Mouse (Mus musculus): ENCODE measurements at regions not wholly inside any gene's neighbourhood (a gene's known extent, or its start where the extent isn't known, plus 50 kb on each side); places are given as distances from the start of the nearest gene placed in this dataset.

DNA sequence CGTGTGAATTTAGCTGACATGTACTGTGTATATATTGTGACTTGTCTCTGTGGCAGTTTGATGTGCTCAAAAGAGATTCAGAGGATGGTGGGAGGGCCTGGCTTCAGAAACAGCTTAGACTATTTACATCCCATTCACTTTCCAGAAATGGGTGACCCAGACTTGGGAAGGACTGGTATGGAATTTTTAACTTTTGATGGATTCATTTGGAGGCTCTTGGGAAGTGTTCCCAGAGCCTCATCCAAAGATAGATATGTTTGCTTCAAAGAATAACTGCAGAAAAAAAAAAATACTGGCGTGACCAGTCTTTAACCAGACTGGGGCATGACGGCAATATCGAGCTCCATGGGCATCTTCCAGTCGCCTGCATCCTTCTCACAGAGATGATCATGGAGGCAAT, 84.6 kb upstream of the Ptgfrn start:
- H3K27ac ChIP-seq (ENCODE audit: low read depth), result no peak overlapping the region
- no peak overlapping the region for H3K4me2 ChIP-seq (ENCODE audit: low read length)
- no peak overlapping the region for H3K4me3 ChIP-seq (ENCODE audit: low read depth, low read length)
- ATAC-seq (replicated peaks; ENCODE audit: low FRiP score, low TSS enrichment, low read depth) (no peak), DNase-seq (ENCODE audit: low spot score) (no peak)
- H3K36me3 ChIP-seq (ENCODE audit: control insufficient read depth, insufficient read depth, low read length), result no peaks in the 10 kb centered on the region
- WGBS, result 82% methylated on average over 5 of the region's 5 CpGs
- H3K4me1 ChIP-seq (replicated peaks; ENCODE audit: control insufficient read depth, insufficient read depth, low read length), result no peaks in the 10 kb centered on the region
- no peaks in the 10 kb centered on the region for H3K27me3 ChIP-seq (replicated peaks; ENCODE audit: control insufficient read depth, insufficient read depth, low read length)
- H3K9ac ChIP-seq (ENCODE audit: low read length), result no peak overlapping the region
- no peaks in the 10 kb centered on the region for H3K9me3 ChIP-seq (ENCODE audit: control insufficient read depth, low read length)

DNA sequence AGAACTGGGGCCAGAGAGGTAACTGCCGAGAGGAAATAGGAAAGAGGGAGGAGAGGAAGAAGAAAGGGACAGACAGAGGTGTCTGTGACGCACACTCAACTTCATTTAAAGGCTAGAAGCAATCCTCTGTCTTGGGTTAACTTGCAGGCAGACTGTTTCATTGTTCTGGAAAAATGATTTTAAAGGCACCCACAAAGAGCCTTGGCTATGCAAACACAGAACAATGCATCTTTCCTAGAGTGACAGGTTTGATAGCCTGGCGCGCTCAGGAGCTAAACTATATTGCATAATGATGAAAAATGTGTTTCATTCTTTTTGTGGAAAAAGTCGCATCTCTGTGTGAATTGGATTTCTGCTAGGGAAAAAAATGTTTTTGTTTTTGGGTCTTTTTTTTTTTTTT, 84.2 kb upstream of the Ptgfrn start:
- no peak overlapping the region for H3K4me3 ChIP-seq (ENCODE audit: low read depth, low read length)
- no peak overlapping the region for H3K27ac ChIP-seq (ENCODE audit: low read depth)
- DNase-seq (ENCODE audit: low spot score), result no peak
- no peaks in the 10 kb centered on the region for H3K9me3 ChIP-seq (ENCODE audit: control insufficient read depth, low read length)
- no peak overlapping the region for H3K4me2 ChIP-seq (ENCODE audit: low read length)
- no peaks in the 10 kb centered on the region for H3K27me3 ChIP-seq (replicated peaks; ENCODE audit: control insufficient read depth, insufficient read depth, low read length)
- H3K4me1 ChIP-seq (replicated peaks; ENCODE audit: control insufficient read depth, insufficient read depth, low read length), result no peaks in the 10 kb centered on the region
- ATAC-seq (replicated peaks; ENCODE audit: low FRiP score, low TSS enrichment, low read depth), result no peak
- 78% methylated on average over 5 of the region's 5 CpGs for WGBS
- H3K9ac ChIP-seq (ENCODE audit: low read length), result no peak overlapping the region
- H3K36me3 ChIP-seq (ENCODE audit: control insufficient read depth, insufficient read depth, low read length), result no peaks in the 10 kb centered on the region

DNA sequence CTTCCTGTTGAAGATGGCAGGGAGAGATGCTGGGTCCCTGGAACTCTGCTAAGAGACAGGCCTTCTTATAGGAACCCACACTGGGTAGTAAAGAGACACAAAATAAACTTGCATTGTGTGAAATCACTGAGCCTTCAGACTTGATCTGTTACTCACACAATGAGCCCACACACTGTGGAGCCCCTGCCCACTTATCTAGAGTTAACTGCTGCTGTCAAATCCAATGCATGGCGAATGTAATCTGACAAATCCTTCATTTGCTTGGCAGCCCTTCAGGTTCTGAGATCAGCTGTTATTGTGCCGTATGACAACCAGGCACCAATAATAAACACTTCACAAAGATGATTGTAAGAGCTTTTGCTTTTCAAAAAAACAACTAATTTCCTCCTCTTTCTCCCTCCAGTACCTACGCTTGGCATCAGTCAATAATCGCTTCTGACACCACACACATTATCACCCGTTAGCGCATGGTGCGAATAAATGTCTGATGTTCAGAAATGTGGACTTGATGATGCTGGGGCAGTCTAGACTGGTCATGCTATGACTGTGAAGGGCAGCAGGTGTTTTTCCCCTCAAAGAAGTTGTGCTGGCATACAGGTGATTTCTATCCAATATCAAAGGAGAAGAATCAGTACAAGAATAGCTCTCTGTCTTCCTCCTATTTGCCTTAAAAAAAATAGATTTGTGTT, 81.4 kb upstream of the Ptgfrn start:
- no peak overlapping the region for H3K27ac ChIP-seq (ENCODE audit: low read depth)
- H3K4me1 ChIP-seq (replicated peaks; ENCODE audit: control insufficient read depth, insufficient read depth, low read length), result no peaks in the 10 kb centered on the region
- no peak overlapping the region for H3K4me2 ChIP-seq (ENCODE audit: low read length)
- 84% methylated on average over 7 of the region's 7 CpGs for WGBS
- no peaks in the 10 kb centered on the region for H3K36me3 ChIP-seq (ENCODE audit: control insufficient read depth, insufficient read depth, low read length)
- no peaks in the 10 kb centered on the region for H3K27me3 ChIP-seq (replicated peaks; ENCODE audit: control insufficient read depth, insufficient read depth, low read length)
- no peak overlapping the region for H3K4me3 ChIP-seq (ENCODE audit: low read depth, low read length)
- ATAC-seq (replicated peaks; ENCODE audit: low FRiP score, low TSS enrichment, low read depth) (no peak), DNase-seq (ENCODE audit: low spot score) (no peak)
- no peak overlapping the region for H3K9ac ChIP-seq (ENCODE audit: low read length)
- no peaks in the 10 kb centered on the region for H3K9me3 ChIP-seq (ENCODE audit: control insufficient read depth, low read length)

DNA sequence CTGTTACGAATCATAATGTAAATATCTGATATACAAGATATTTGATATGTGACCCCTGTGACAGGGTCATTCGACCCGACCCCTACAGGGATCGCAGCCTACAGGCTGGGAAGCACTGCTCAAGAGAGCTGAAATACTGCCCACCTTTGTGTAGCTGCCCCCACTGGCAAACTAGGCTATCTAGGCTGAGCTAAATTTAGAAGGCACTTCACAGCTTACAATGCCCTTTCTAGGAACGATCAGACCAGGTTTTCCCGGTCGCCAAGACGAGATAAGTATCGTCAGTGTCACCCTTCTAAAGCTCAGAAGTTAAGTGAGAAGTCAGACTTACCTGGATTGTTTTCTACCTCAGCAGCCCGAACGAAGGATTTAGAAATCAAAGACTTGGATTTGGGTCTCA, 71.9 kb upstream of the Ptgfrn start:
- no peak overlapping the region for H3K4me2 ChIP-seq (ENCODE audit: low read length)
- no peaks in the 10 kb centered on the region for H3K4me1 ChIP-seq (replicated peaks; ENCODE audit: control insufficient read depth, insufficient read depth, low read length)
- H3K27ac ChIP-seq (ENCODE audit: low read depth), result no peak overlapping the region
- no peaks in the 10 kb centered on the region for H3K36me3 ChIP-seq (ENCODE audit: control insufficient read depth, insufficient read depth, low read length)
- 87% methylated on average over 11 of the region's 11 CpGs for WGBS
- no peaks in the 10 kb centered on the region for H3K27me3 ChIP-seq (replicated peaks; ENCODE audit: control insufficient read depth, insufficient read depth, low read length)
- ATAC-seq (replicated peaks; ENCODE audit: low FRiP score, low TSS enrichment, low read depth) (no peak), DNase-seq (ENCODE audit: low spot score) (no peak)
- H3K9ac ChIP-seq (ENCODE audit: low read length), result no peak overlapping the region
- no peak overlapping the region for H3K4me3 ChIP-seq (ENCODE audit: low read depth, low read length)
- H3K9me3 ChIP-seq (ENCODE audit: control insufficient read depth, low read length), result 0 out of 2 replicates have a peak, but pooled peaks cover 4% of the 10 kb centered on the region

DNA sequence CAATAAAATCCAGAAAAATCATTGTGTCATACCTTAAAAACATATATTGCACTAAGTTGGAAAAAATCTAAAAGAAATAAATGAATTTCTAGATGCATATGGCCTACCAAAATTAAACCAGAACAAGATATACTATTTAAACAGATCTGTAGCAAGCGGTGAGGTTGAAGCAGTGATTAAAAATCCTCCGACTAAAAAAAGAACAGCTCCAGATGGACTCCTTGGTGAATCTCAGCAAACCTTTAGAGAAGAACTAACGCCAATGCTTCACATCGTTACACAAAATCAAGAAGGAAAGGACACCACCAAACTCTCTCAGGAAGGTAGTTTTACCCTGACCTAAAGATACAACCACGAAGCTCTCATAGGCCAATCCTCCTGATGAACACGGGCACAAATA, 63.9 kb upstream of the Ptgfrn start:
- DNase-seq (ENCODE audit: low spot score), result no peak
- 0 out of 2 replicates have a peak, but pooled peaks cover 4% of the 10 kb centered on the region for H3K9me3 ChIP-seq (ENCODE audit: control insufficient read depth, low read length)
- no peaks in the 10 kb centered on the region for H3K27me3 ChIP-seq (replicated peaks; ENCODE audit: control insufficient read depth, insufficient read depth, low read length)
- H3K4me2 ChIP-seq (ENCODE audit: low read length), result no peak overlapping the region
- WGBS, result 88% methylated on average over 6 of the region's 6 CpGs
- H3K36me3 ChIP-seq (ENCODE audit: control insufficient read depth, insufficient read depth, low read length), result no peaks in the 10 kb centered on the region
- H3K9ac ChIP-seq (ENCODE audit: low read length), result no peak overlapping the region
- no peaks in the 10 kb centered on the region for H3K4me1 ChIP-seq (replicated peaks; ENCODE audit: control insufficient read depth, insufficient read depth, low read length)
- H3K27ac ChIP-seq (ENCODE audit: low read depth), result no peak overlapping the region
- no peak overlapping the region for H3K4me3 ChIP-seq (ENCODE audit: low read depth, low read length)
- no peak for ATAC-seq (replicated peaks; ENCODE audit: low FRiP score, low TSS enrichment, low read depth)

DNA sequence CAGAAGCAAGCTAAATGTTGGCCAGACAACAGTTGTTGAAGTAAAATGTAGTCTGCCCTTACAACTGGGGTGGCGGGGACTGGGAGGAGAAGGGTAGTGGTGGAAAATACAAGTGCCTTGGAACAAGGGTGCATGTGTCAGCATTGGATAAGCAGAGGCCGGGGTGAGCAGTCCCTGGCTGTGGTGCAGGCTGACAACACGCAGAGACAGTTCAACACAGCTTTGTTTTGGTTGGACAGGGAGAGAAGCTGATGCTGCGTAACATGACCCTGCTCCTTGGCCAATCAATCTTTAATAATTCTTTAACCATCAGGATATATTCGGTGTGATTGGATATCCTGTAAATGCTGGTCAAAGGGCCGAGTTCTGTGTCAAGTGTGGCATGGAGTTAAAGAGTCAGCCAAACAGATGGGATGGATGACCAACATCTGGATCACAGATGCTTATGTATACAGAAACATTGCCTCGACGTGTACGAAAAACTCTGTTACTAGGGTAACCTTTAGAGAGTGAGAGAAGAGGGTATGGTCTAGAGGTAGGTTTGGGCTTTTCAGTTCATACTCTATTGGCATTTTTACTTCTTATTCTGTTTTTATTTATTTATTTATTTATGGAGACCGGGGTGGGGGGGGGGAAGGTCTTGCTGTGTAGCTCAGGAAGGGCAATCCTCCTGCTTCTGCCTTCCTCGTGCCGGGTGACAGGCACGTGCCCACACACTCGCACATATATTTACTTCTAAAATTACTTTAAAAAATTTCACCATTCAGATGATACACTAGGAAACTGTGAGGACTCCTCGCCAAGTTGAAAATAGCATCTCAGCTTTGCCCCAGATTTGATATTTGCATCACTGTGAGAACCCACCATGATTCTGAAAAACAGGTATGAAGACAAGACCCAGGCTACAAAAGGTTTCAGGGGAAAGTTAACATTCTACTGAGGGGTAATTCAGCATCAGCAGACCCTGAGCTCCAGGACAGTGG, 60.2 kb upstream of the Ptgfrn start:
- 69% methylated on average over 15 of the region's 15 CpGs for WGBS
- H3K27me3 ChIP-seq (replicated peaks; ENCODE audit: control insufficient read depth, insufficient read depth, low read length), result no peaks in the 10 kb centered on the region
- ATAC-seq (replicated peaks; ENCODE audit: low FRiP score, low TSS enrichment, low read depth) (no peak), DNase-seq (ENCODE audit: low spot score) (no peak)
- H3K36me3 ChIP-seq (ENCODE audit: control insufficient read depth, insufficient read depth, low read length), result no peaks in the 10 kb centered on the region
- no peak overlapping the region for H3K4me3 ChIP-seq (ENCODE audit: low read depth, low read length)
- no peak overlapping the region for H3K27ac ChIP-seq (ENCODE audit: low read depth)
- no peaks in the 10 kb centered on the region for H3K4me1 ChIP-seq (replicated peaks; ENCODE audit: control insufficient read depth, insufficient read depth, low read length)
- H3K9me3 ChIP-seq (ENCODE audit: control insufficient read depth, low read length), result no peaks in the 10 kb centered on the region
- H3K4me2 ChIP-seq (ENCODE audit: low read length), result no peak overlapping the region
- no peak overlapping the region for H3K9ac ChIP-seq (ENCODE audit: low read length)

DNA sequence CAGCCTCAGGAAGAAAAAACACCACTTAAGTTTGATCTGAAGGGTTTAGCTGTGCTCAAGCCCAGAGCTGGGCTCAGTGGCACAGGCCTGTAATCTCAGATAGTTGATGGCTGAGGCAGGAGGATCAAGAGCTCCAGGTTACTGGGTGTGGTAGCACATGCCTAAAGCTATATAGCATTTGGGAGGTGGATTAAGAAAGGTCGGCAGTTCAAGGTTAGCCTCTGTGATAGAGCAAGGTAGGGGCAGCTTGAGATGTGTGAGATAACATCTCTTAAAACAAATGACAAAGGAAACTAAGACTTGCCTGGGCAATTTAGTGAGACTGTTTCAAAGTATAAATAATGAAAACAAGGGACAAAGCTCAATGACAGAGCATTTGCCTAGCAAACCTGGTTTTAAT, 56.9 kb upstream of the Ptgfrn start:
- H3K27me3 ChIP-seq (replicated peaks; ENCODE audit: control insufficient read depth, insufficient read depth, low read length), result no peaks in the 10 kb centered on the region

DNA sequence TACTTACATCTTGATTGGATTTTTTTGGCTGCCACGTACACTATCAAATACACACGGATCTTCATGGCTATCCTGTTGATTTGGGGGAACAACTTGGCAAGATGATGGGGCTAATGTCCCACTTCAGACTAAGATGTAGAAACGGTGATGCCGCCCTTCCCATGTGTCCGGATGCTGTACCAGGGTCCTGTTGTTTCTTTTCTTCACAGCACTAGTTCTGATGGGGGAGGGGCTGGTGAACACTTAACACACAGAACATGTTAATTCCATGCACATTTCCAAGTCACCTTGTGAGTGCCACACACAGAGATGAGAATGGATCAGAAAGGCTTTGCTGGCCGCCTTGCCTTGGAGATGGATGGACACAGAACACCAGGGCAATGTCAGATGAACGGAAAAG, 56.5 kb upstream of the Ptgfrn start:
- Histone ChIP-seq H3K36me3 (ENCODE audit: control insufficient read depth, insufficient read depth, low read length) (no peaks in the 10 kb centered on the region), H3K4me1 (replicated peaks; ENCODE audit: control insufficient read depth, insufficient read depth, low read length) (peaks cover 24% of the 10 kb centered on the region), H3K9me3 (ENCODE audit: control insufficient read depth, low read length) (no peaks in the 10 kb centered on the region), H3K27me3 (replicated peaks; ENCODE audit: control insufficient read depth, insufficient read depth, low read length) (no peaks in the 10 kb centered on the region), H3K4me2 (ENCODE audit: low read length) (no peak overlapping the region), H3K27ac (ENCODE audit: low read depth) (no peak overlapping the region), H3K9ac (ENCODE audit: low read length) (no peak overlapping the region), H3K4me3 (ENCODE audit: low read depth, low read length) (no peak overlapping the region)
- 88% methylated on average over 7 of the region's 7 CpGs for WGBS
- ATAC-seq (replicated peaks; ENCODE audit: low FRiP score, low TSS enrichment, low read depth) (no peak), DNase-seq (ENCODE audit: low spot score) (no peak)

More for the DNA sequence above, 56.9 kb upstream of the Ptgfrn start:
- no peak overlapping the region for H3K4me3 ChIP-seq (ENCODE audit: low read depth, low read length)
- WGBS, result 85% methylated on average over 1 of the region's 1 CpGs
- H3K9ac ChIP-seq (ENCODE audit: low read length), result no peak overlapping the region
- no peak for ATAC-seq (replicated peaks; ENCODE audit: low FRiP score, low TSS enrichment, low read depth)
- H3K4me2 ChIP-seq (ENCODE audit: low read length), result no peak overlapping the region
- H3K27ac ChIP-seq (ENCODE audit: low read depth), result no peak overlapping the region
- no peaks in the 10 kb centered on the region for H3K9me3 ChIP-seq (ENCODE audit: control insufficient read depth, low read length)
- H3K36me3 ChIP-seq (ENCODE audit: control insufficient read depth, insufficient read depth, low read length), result no peaks in the 10 kb centered on the region
- H3K4me1 ChIP-seq (replicated peaks; ENCODE audit: control insufficient read depth, insufficient read depth, low read length), result peaks cover 20% of the 10 kb centered on the region
- no peak for DNase-seq (ENCODE audit: low spot score)
